Mouse (Mus musculus) layer of hippocampus, adult 18-20 months (tissue): ENCODE results near the gene Prrg4. TPM values are rescaled to one million over a fixed set of nuclear protein-coding genes. Genes with fewer than 3 reads are reported as not detected.
"Not testable (repeated sequence)": the region's sequence is repeated elsewhere in the genome, so short reads cannot be mapped to it uniquely, and the experiment has no call there.

Experiments
- DNase-seq, 2 experiments: peaks; one replicate each; pipeline ENCODE4 v3.0.0; 2022; ENCODE audit warnings: low spot score in 2 of 2
- total RNA-seq, 2 experiments: library from RNA; stranded (reverse); gene quantifications; 2 replicates each; pipeline ENCODE4 v1.2.3; 2021

Gene Prrg4
- total RNA-seq, 2 experiments from 2014 or later = 0.51 to 0.74 TPM

- DNase-seq = no peak
Observed at GRCm38 (mm10) chr2:104842559-104842958, 7.1 kb downstream of the Prrg4 start.

GRCm38 (mm10) chr2:104841736-104842135, 7.9 kb downstream of the Prrg4 start:
- DNase-seq = no peak

GRCm38 (mm10) chr2:104840974-104841373, 8.7 kb downstream of the Prrg4 start:
- DNase-seq = no peak

- DNase-seq = no peak
Observed at GRCm38 (mm10) chr2:104832486-104832885, 17.2 kb downstream of the Prrg4 start.

- no peak for DNase-seq
Observed at GRCm38 (mm10) chr2:104826191-104826590, 23.5 kb downstream of the Prrg4 start.

GRCm38 (mm10) chr2:104818763-104819162, 30.9 kb downstream of the Prrg4 start:
- not testable (repeated sequence) for DNase-seq

- DNase-seq = no peak
Observed at GRCm38 (mm10) chr2:104817555-104818330, 31.9 kb downstream of the Prrg4 start.

GRCm38 (mm10) chr2:104816866-104817439, 32.7 kb downstream of the Prrg4 start:
- DNase-seq = peak; percentile 75 to 86

- peak in 1 of 2 experiments; percentile 17 for DNase-seq
Observed at GRCm38 (mm10) chr2:104816371-104816827, 33.3 kb downstream of the Prrg4 start, which contains the start of gene Qser1. Gene Qser1 (minus strand): TSS chr2:104816760.

- peak; percentile 9 to 23 for DNase-seq
Observed at GRCm38 (mm10) chr2:104815561-104816370, 33.9 kb downstream of the Prrg4 start.

- peak in 1 of 2 experiments; percentile 30 for DNase-seq
Observed at GRCm38 (mm10) chr2:104814181-104814951, 35.3 kb downstream of the Prrg4 start.

GRCm38 (mm10) chr2:104805435-104805834, 44.2 kb downstream of the Prrg4 start:
- DNase-seq = no peak

Other genes with a start within 250 kb of the Prrg4 start
- 10 to 100 TPM; 31.8 to 33.9 TPM for gene Tcp11l1, start 137.7 kb downstream of the Prrg4 start, total RNA-seq
- not detected for gene Pin1rt1, start 133.5 kb downstream of the Prrg4 start, total RNA-seq
- 1 to 10 TPM; 2.8 to 3.9 TPM for gene Depdc7, start 107.0 kb downstream of the Prrg4 start, total RNA-seq
- 1 to 10 TPM; 9.4 to 9.6 TPM for gene Qser1, start 33.1 kb downstream of the Prrg4 start, total RNA-seq
- gene Ccdc73, start 17.9 kb upstream of the Prrg4 start, total RNA-seq = not detected
- gene Eif3m, start 167.2 kb upstream of the Prrg4 start, total RNA-seq = 10 to 100 TPM; 94.8 to 96.1 TPM
- gene Gm11060, start 242.1 kb upstream of the Prrg4 start, total RNA-seq = not detected